Mouse (Mus musculus): ENCODE measurements around the gene Slc25a25. TPM values are rescaled to one million over a fixed set of nuclear protein-coding genes. Genes with fewer than 3 reads are reported as not detected.

Gene Slc25a25
- total RNA-seq, 2 experiments from 2014 or later = 10.1 to 13.5 TPM

GRCm38 (mm10) chr2:32412742-32413531 is 38.3 kb downstream of the Slc25a25 start:
- intact Hi-C loops (cut with DNase I) = no loop called here
- DNase-seq = no peak

- DNase-seq = no peak
Observed at GRCm38 (mm10) chr2:32411407-32411806, 39.8 kb downstream of the Slc25a25 start.

GRCm38 (mm10) chr2:32408429-32409424 is 42.5 kb downstream of the Slc25a25 start:
- intact Hi-C loops (cut with DNase I) = no loop called here
- DNase-seq = no peak

More at GRCm38 (mm10) chr2:32411407-32411806, 39.8 kb downstream of the Slc25a25 start:
- intact Hi-C loops (cut with DNase I) = no loop called here

GRCm38 (mm10) chr2:32407144-32407824 is 44.0 kb downstream of the Slc25a25 start:
- DNase-seq = no peak
- intact Hi-C loops (cut with DNase I) = no loop called here

GRCm38 (mm10) chr2:32404663-32405062 is 46.6 kb downstream of the Slc25a25 start:
- intact Hi-C loops (cut with DNase I) = loop anchor here (1.0 kb wide), 2 partner anchors 83 to 162 kb away; no protein-coding TSS in a partner anchor
- peak; percentile 93 to 98 for DNase-seq

- intact Hi-C loops (cut with DNase I) = no loop called here
- no peak for DNase-seq
Observed at GRCm38 (mm10) chr2:32396695-32397094, 54.5 kb downstream of the Slc25a25 start.

- peak; percentile 93 to 95 for DNase-seq
- intact Hi-C loops (cut with DNase I) = no loop called here
Observed at GRCm38 (mm10) chr2:32395946-32396621, 55.2 kb downstream of the Slc25a25 start.

GRCm38 (mm10) chr2:32395484-32395945 is 55.7 kb downstream of the Slc25a25 start, which contains the start of gene Ptges2:
Gene Ptges2 (plus strand): TSS chr2:32395896.
- DNase-seq = peak; percentile 94 to 95
- intact Hi-C loops (cut with DNase I) = no loop called here

- intact Hi-C loops (cut with DNase I) = no loop called here
- DNase-seq = peak; percentile 49 to 58
Observed at GRCm38 (mm10) chr2:32394973-32395372, 56.3 kb downstream of the Slc25a25 start.

- DNase-seq = peak; percentile 28 to 33
- intact Hi-C loops (cut with DNase I) = no loop called here
Observed at GRCm38 (mm10) chr2:32392063-32392462, 59.2 kb downstream of the Slc25a25 start.

- intact Hi-C loops (cut with DNase I) = no loop called here
- DNase-seq = no peak
Observed at GRCm38 (mm10) chr2:32390871-32391270, 60.4 kb downstream of the Slc25a25 start.

- no peak for DNase-seq
- intact Hi-C loops (cut with DNase I) = no loop called here
Observed at GRCm38 (mm10) chr2:32389157-32389556, 62.1 kb downstream of the Slc25a25 start.

- intact Hi-C loops (cut with DNase I) = no loop called here
Observed at GRCm38 (mm10) chr2:32387706-32388490, 63.3 kb downstream of the Slc25a25 start, which contains the start of gene Lcn2. Gene Lcn2 (minus strand): TSS chr2:32388252.

GRCm38 (mm10) chr2:32382689-32383088 is 68.6 kb downstream of the Slc25a25 start:
- intact Hi-C loops (cut with DNase I) = no loop called here
- no peak for DNase-seq

More at GRCm38 (mm10) chr2:32387706-32388490, 63.3 kb downstream of the Slc25a25 start, which contains the start of gene Lcn2:
- DNase-seq = no peak

GRCm38 (mm10) chr2:32381775-32382223 is 69.4 kb downstream of the Slc25a25 start, which contains the start of gene 1110008P14Rik:
Gene 1110008P14Rik (minus strand): TSS chr2:32381938.
- intact Hi-C loops (cut with DNase I) = loop anchor here (1.0 kb wide), 1 partner anchor 17 kb away; no protein-coding TSS in a partner anchor

GRCm38 (mm10) chr2:32381141-32381774 is 70.0 kb downstream of the Slc25a25 start:
- no peak for DNase-seq
- intact Hi-C loops (cut with DNase I) = loop anchor here (1.0 kb wide), 1 partner anchor 17 kb away; no protein-coding TSS in a partner anchor

More at GRCm38 (mm10) chr2:32381775-32382223, 69.4 kb downstream of the Slc25a25 start, which contains the start of gene 1110008P14Rik:
- DNase-seq = peak; percentile 95

GRCm38 (mm10) chr2:32380001-32380500 is 71.2 kb downstream of the Slc25a25 start:
- DNase-seq = peak in 1 of 2 experiments; percentile 30

GRCm38 (mm10) chr2:32376963-32377362 is 74.3 kb downstream of the Slc25a25 start:
- intact Hi-C loops (cut with DNase I) = no loop called here
- DNase-seq = no peak

More at GRCm38 (mm10) chr2:32380001-32380500, 71.2 kb downstream of the Slc25a25 start:
- intact Hi-C loops (cut with DNase I) = no loop called here

Measured in heart, postnatal 10 days (tissue).